Mouse (Mus musculus): ENCODE measurements around the gene Nol8.

DNA sequence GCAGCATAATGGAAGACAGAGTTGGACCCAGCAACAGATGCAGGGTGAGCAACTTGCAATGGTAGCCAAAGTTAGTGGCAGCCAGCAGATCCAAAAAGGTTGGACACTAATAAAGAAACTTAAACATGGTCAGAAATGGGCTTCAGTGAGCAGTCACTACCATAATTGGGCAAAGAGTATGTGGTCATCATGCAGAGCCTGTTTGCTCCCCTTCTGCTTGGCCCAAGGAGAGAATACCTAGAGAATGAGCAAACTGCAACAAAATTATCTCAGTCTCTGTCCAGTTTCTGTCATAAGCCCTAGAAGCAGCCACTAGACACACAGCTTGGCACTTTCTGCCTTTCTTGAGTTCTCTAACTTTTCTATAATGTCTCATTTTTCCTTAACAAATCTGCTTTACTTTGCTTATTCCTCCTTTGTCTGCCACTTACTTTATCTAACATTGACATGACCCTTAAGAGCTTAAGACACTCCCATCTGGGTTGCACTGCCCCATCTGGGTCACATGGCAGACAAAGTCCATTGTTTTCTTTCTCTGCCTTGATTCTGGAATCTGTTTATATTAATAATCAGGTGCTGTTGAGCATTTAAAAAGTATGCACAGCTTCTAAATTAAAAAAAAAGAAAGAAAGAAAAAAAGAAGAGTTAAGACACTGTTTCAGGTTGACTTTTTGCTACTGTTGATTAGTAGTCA, 9.1 kb upstream of the Nol8 start:
- no peak for TF ChIP-seq CTCF (IDR thresholded peaks at IDR 0.05; ENCODE audit: extremely low read depth, insufficient read length, insufficient replicate concordance, low read depth, low read length)
- no peak for TF ChIP-seq POLR2A (IDR thresholded peaks at IDR 0.05; ENCODE audit: low read depth, low read length)

Data from small intestine, adult 2 months (tissue).